Mouse (Mus musculus): ENCODE results near the gene Atoh8. TPM values are rescaled to one million over a fixed set of nuclear protein-coding genes. Genes with fewer than 3 reads are reported as not detected.

The Atoh8 gene
- total RNA-seq, 4 experiments from 2014 or later = 2.5 to 3.6 (median 3.2) TPM

DNA sequence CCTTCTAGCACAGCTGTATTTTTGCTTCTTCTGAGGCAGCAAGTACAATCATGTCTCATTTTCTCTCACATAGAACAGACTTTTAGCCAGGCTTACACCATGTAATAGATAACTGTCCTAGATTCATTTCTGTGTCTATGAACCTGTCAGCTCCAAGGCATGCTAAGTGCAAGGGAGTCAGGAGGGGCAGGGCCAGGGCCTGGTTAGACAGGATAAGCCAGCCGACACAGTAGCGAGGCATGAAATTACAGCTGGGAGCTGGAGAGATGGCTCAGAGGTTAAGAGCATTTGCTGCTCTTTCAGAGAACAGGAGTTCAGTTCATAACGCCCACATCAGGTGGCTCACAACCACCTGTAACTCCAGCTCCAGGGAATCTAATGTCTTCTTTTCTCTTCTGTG, 38.7 kb downstream of the Atoh8 start:
- no peak for DNase-seq (ENCODE audit: low spot score in 2 of 2)

DNA sequence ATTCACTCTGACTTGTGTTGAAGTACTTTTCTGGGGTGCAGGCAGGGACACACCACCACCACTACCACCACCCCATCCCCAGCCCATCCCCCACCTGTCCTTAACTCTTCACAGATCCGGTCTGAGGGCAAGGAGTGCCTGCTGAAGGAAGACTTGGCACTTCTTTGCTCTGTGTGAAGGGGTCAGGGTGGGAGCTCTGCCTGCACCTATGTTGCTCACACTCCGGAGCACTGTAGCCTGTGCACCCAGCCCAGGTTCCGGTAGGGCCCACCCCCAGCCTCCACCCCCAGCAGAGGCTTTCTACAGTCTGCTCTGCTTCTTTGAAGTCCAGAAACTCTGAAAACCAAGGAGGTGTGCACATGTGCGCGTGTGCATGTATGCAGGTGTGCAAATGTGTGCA, 44.8 kb downstream of the Atoh8 start:
- DNase-seq (ENCODE audit: low spot score in 2 of 2) = no peak

GRCm38 (mm10) chr6:72190120-72190519, 45.3 kb downstream of the Atoh8 start:
- no peak for DNase-seq (ENCODE audit: low spot score in 2 of 2)

DNA sequence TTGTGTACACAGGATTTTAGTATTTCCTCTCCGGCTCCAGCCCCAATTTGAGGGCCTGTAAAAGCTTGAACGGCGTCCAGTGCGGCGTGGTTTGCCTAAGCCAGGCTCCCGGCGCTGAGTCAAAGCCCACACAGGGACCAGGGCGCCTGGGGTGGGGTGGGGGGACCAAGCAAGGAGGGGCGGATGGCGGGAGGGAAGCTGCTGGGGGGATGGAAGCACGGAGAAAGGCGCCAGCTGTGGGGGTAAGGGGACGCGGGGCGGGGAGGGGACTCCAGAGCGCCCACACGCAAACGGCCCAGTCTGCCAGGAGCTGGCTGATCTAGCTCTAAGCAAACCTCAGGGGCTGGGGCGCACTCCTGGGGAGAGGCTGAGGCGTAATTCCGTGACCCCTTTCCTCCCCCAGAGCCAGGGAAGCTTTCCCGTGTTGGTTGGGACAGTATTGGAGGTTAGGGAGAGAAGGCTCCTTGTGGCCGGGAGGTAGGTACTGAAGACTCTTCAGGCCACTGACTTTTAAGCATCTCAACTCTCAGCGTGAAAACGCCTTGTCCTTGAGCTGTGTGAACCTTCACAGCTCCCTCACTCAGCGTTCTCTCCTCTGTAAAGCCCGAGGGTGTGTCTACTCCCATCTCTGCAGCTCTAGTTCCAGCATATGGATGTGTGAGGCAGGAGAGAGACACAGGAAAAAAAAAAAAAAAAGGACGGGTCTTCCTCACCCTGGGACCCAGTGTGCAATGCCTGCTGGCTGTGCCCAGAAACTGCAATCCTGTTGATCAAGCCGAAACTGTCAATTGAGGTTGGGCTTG, 46.1 kb downstream of the Atoh8 start:
- peak in 1 of 2 experiments; percentile 38 for DNase-seq (ENCODE audit: low spot score in 2 of 2)

- no peak for DNase-seq (ENCODE audit: low spot score in 2 of 2)
These were observed 48.6 kb downstream of the Atoh8 start for GRCm38 (mm10) chr6:72186809-72187208.

DNA sequence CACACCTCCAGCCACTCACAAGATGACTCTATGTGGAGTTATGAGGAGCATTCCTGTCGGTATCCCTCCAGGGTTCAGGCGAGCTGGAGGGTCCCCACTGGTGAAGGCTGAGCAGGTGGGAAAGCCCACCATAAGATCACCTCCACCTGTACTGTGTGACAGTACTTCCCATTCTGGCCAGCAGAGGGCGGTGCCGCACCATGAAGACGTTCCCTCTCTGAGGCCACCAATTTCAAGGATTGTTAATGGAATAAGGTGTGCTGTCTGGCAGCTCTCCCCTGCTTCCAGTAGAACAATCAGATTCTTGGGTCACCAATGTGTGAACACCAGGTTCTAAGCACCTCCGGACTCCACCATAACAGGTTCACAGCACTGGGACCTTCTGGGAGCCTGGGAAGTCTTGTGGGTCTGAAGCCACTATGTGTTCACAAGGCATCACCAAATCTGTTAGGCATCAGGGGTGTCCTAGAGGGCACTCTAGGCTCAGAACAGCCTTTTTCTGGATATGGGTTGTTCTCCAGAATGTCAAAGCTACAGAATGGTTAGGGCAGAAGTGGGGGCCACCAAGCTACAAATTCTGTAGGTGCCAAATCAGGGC, 49.4 kb downstream of the Atoh8 start:
- DNase-seq (ENCODE audit: low spot score in 2 of 2) = peak; percentile 66 to 68

DNA sequence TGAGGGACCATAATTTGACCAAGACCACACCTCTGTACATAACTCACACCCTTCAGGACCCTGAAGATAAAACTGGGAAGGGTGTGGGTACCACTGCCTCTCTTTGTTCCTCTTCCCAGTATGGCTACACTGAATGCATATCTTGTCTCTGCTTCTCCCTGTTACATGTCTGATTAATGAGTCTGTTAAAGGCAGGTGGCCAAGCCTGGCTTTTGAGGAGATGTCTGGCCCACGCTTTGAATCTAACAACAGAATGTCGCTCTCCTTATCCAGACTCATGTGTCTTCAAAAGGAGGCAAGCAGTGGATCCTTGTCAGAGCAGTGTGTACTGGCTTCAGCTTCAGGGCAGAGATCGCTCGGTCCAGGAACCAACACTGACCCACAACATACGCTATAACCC, 50.8 kb downstream of the Atoh8 start:
- no peak for DNase-seq (ENCODE audit: low spot score in 2 of 2)

DNA sequence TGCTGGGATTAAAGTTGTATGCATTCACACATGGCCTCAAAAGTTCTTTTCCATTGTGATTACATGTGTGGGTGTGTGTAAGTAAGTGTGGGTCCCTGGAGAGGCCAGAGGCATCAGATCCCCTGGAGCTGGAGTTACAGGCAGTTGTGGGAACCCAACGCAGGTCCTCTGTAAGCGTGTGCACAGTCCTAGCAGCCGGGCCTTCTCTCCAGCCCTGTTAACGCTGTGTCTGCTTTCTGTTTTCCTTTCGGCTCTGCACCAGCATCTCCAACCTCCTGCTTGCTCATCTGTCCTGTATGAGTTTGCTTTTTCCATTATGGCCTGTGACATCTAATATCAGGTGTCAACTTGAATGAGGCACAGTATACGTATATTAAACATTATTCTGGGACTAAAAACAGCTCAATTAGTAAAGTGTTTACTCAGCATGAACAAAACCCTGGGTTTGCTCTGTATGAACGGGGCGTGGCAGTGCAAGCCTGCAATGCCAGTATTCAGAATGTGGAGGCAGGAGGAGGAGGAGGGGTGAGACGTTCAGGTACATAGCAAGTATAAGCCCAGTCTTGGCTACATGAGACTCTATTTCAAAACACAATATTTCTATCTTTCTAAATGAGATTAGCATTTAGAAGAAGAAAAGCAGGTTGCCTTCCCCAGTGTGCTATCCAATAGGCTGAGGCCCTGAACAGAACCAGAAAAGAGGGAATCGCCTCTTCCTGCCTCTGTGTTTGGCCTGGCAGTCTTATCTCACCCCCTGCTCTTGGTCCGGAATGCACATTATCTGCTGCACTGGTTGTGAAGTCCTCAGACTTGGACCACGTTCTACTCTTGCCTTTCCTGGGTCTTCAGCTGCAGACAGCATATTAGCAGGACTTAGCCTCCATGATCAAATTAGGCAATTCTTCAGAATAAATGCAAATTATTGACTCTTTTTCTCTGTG, 55.5 kb downstream of the Atoh8 start:
- DNase-seq (ENCODE audit: low spot score in 2 of 2) = no peak

DNA sequence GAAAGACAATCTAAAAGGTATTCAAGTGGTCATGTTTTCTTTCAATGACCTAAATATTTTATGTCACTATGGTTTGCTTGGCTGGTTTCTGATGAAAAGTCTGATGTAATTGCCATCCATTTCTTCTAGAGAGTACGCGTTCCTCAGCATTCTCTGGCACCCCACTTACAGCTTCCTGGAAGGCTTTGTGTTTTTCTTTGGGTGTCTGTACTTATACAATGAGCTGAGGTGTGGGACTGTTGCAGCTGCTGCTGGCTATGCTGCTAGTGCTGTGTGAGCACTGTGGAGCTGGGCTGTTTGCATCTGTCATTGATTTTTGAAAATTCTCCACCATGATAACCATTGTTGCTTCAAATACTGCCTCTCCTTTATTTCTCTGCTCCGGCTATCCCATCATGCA, 56.4 kb downstream of the Atoh8 start:
- DNase-seq (ENCODE audit: low spot score in 2 of 2) = no peak

DNA sequence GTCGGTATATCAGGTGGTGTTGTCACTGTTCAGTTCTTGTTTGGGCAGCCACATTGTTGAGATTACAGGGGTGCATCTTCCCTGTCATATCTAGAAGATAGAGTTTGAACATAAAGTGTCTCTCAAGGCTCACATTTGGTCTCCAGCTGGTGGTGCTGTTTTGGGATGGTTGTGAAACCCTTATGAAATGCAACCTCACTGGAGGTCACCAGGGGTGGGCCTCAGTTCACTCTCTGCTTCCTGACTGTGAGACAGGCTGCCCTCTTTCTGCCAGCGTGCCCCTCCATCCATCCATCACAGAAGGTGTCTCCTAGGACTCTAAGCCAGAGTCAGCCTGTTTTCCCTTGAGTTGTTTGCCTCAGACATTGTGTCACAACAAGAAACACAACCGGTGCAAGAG, 58.0 kb downstream of the Atoh8 start:
- DNase-seq (ENCODE audit: low spot score in 2 of 2) = no peak

GRCm38 (mm10) chr6:72176004-72176403, 59.4 kb downstream of the Atoh8 start:
- DNase-seq (ENCODE audit: low spot score in 2 of 2) = no peak

DNA sequence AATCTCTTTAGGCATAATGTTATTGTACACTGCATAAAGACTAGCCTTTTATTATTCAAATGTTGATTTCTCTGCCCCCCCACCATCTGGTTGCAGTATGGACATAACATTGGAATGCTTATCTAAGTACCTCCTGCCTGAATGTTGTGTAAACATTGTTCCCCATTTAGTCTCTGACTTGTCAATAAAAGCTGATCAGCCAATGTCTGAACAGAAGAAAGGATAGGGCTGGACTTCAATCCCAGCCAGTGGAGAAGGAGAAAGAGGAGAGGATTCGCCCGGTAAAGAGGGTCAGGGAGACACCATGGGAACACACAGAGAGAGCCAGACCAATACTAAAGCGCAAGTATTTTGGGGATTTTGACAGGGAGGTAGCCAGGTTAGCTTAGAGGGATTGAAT, 60.0 kb downstream of the Atoh8 start:
- no peak for DNase-seq (ENCODE audit: low spot score in 2 of 2)

DNA sequence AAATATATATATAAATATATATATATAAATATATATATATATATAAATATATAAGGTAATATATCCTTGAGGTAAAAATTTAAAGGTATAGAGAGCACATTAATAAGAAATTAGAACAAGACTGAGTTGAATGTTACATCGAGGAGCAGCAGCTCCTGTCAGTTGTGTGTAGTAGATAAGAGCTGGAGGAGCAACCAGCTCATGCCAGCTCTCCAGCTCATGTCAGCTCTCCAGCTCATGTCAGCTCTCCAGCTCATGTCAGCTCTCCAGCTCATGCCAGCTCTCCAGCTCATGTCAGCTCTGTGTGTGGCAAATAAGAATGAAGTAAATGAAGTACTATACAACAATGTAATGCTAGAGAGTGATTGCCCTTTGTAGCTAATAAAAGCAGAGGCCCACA, 62.0 kb downstream of the Atoh8 start:
- DNase-seq (ENCODE audit: low spot score in 2 of 2) = no peak

DNA sequence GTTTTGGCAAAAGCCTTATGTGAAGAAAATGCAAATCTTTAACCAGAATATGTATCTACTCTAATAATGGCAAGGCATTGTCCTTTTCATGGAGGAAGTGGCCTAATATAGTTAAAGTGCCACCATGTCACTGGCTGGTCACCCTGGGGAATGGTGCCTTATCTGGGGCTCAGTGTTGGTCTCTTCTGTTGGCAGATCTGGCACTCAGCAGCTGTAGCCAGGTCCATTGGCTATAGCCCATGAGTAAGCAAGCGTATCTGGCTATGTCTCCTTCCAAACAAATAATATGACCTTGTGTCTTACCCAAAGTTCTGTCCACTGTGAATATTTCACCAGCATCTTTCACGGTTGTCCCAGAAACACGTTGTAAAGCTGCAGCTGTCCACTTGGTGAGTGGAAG, 64.0 kb downstream of the Atoh8 start:
- DNase-seq (ENCODE audit: low spot score in 2 of 2) = no peak

GRCm38 (mm10) chr6:72165907-72166306, 69.5 kb downstream of the Atoh8 start:
- DNase-seq (ENCODE audit: low spot score in 2 of 2) = no peak

DNA sequence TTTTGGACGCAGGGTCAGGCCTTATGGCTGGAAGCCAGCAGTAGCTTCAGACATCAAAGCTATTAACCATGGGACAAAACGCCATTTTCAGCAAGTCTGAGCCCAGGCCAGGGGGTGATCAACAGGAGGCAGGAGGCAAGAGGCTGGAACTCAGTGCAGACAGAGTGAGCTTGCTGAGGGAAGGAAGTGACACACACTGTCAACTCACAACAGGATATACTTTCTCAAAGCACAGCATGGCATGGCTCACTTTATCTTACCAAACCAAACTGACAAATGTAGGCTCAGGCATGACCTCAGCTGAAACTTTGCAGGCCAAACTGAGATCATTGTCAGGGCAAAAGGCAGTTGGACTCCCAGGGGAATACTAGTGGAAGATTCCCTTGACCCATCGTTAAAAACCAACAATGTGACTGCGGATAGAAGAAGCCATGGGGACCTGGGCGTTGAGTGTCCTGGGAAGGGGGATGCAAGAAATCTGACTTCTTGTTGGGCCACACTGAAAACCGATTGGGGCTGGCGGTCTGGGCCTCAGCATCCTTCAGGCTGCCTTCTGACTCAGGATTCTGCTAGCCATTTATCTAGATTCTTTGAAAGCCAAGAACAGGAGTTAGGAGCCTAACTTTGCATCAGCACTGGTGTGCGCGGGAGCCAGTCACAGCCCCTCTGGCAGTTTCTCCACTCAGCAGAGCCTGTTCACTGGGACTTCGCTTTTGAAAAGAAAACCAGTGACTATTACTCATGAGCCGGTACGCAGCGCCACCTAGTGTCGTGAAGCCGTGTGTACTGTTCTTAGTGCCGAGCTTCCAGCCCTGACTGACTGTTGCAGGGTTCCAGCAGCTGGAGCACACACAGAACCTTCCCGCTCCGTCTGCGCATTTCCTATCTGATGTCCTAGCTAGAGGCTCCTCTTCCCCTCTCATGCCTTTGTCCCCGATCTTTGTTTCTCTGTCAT, 70.8 kb downstream of the Atoh8 start:
- peak; percentile 82 to 85 for DNase-seq (ENCODE audit: low spot score in 2 of 2)

DNA sequence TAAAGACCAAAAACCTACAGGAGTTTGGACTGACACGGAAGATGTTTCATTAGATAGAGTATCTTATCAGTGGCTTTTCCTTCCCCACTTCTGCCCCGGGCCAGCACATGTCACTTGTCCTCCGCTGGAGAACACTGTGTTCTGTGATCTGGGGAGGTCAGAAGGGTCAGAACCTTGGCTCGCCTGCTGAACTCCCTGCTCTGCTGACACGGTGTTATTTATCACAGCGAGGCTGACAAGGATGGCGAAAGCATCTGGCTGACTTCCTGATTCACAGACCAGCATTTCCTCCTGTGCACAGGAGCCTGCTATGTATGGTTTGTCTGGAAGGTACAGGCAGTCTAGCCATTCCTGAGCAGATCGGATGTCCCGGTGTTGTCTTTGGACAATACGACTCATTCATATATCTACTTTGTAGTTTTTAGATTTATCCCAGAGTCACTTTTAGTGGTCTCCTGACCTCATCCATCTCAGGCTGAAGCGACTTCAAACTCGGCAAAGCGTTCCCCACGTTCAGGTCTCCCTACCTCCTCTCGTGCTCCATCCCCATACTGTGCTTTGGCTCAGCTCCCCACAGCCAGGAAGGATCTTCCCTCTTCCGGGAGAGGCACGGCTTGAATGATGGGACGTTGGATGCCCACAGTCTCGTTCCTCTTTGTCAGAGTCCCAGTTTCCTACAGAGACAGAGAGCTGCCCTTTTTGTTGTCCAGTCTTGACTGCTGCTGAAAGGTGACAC, 73.1 kb downstream of the Atoh8 start:
- DNase-seq (ENCODE audit: low spot score in 2 of 2) = peak; percentile 38 to 67

DNA sequence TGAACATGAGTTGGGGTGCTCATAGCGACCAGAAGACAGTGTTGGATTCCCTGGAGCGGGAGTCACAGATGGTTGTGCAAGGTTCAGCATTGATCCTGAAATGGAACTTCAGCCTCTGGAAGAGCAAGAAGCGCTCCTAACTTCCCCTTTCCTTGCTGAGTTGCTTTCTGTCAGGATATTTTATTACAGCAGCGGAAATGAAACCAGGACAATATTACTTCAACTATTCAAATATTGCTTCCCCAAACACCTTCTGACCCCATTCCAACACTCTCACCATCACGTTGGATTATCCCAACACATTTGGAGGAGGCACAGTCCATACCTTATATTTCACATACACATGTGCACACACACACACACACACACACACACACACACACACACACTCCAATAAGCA, 73.6 kb downstream of the Atoh8 start:
- no peak for DNase-seq (ENCODE audit: low spot score in 2 of 2)

GRCm38 (mm10) chr6:72160991-72161390, 74.4 kb downstream of the Atoh8 start:
- DNase-seq (ENCODE audit: low spot score in 2 of 2) = peak in 1 of 2 experiments; percentile 31

DNA sequence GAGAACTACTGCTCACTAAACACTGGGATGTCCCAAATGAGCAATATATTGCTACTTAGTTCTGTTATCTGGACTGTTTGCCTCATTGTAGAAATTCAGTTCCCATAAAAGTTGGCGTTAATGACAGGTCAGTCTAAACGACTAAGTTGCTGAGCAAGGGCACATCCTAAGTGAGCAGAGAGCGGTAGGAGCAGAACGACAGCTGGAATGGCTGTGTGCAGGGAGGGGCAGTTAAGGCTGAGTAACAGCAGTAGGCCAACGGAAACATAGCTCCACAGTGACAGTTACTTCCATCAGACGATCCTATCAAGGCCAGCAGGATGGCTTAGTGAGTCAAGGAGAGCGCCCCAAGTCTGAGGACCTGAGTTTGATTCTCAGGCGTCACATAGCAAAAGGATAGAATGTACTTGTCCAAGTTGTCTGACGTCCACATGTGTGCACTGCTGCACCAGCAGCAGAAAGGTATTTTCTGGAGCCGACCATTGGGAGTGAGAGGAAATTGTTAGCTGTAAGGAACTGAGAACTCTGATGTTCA, 75.4 kb downstream of the Atoh8 start:
- no peak for DNase-seq (ENCODE audit: low spot score in 2 of 2)
